Mouse (Mus musculus) induced T-regulatory cell, adult 2 months (primary cell): ENCODE data around the gene Spata3.

Experiments
- DNase-seq: peaks from one replicate; pipeline ENCODE4 v3.0.0-alpha.2; 2012; ENCODE audit warnings: low read depth

Spata3 gene

DNA sequence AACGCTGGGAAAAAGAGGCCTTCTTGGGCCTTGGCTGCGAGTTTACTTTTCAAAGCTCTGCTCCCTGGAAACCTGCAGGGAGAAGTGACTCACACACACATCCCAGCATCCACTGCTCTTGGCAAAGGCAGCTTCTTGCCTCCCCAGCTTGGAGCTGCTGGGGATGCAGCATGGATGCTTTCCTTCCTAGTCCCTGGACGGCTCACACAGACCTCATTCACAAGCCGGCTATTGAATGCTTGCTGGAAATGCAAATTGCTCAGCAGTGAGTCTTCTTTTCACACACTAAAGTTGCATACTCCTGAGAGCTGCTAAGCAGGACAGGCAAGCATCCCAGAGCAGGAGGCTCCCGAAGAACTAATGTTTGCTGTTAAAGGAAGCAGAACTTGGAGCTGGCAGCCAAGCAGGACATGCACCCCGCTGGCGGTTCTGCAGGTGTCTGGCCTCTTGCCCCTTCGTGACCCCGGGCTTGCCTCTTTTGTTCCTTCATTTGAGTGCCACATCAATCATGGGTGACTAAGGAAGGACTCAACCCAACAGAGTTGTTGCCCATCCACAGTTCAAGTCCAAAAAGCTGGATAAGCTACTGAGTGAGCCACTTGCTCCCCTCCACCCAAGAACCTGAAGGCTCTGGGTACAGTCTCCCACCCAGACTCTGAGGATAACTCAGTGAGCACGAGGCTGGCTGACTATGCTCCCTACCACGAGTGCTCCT, 15.8 kb downstream of the Spata3 start:
- no peak for DNase-seq

DNA sequence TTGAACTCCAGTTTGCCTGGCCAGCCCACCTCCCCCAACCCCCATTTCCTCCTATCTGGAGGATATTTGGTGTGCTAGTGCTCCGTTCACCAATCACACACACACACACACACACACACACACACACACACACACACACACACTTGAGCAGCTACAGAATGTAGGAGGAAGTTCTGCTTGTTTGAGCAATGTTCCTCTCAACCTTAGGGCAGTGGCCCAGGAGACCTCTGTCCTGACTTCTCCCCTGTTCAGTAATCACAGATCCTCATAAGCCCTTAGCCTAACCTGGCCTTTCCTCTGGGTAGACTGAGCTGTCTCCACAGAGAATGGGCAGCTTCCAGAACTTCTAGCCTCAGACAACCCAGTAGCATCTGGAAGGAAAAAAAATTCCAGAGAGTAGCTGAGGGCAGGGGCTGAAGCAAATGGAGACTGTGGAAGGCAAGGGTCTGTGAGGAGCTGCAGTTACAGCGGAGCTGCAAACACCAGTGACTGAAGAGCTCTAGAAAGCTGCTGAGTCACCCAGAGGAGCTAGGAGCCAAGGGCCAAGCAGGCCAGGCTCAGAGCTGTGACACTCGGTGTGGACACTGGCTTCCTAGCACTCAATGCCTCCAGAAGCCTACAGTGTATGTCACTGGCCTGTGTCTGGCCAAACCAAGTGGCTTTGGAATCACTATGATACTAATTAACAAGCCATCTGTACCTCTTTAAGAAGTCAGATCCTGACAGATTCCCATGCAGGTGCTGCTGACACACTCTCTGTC, 21.8 kb downstream of the Spata3 start:
- DNase-seq: no peak

DNA sequence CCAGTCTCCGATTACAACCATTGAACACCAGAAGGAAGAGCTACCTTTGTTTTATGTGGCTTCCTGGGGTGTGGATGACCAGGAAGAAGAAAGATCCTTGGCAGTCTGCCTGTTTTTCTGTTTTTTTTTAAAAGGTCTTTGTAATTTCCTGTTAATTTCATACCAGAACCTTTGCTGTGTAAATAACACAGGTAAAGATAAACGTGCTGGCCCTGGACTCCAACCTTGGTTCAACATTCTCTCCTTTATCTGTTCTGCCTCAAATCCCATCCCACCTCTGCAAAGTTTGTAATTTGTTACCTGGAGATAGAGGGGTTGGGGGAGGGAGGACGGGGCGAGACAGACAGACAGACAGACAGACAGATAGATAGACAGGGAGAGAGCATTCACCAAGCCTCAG, 23.5 kb downstream of the Spata3 start:
- DNase-seq: no peak

DNA sequence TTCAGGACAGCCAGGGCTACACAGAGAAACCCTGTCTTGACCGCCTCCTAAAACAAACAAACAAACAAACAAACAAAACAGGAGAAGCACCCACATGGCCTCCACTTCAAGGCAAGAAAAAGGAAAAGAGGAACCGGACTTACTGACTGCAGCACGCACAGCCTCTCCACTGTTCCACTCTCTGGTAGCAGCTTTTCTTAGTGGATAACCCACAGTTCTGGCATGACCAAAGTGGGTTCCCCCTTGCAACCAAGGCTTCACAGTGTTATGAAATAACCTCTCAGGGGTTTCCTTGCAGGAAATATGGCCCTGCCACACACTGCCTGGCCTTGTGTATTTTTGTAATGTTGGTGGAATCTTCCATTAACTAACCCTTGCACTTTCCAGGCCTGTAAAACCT, 24.2 kb downstream of the Spata3 start:
- no peak for DNase-seq

DNA sequence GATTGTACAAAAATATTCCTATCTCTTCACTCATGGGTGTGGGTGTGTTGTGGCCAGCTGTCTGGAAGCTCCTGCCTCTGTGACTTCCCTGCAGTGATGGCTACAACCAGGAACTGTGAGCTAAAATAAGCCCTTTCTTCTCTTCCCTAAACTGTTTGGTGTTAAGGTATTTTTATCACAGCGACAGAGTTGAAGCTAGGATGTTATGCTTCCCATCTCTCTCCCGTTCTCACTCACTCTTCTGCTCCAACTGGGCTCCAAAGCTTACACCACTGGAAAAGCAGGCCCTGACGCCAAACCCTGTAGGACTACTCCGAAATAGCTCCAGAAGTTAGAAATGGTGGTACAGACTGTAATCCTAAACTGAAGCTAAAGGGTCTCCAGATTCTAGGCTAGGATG, 28.4 kb downstream of the Spata3 start:
- DNase-seq: no peak

DNA sequence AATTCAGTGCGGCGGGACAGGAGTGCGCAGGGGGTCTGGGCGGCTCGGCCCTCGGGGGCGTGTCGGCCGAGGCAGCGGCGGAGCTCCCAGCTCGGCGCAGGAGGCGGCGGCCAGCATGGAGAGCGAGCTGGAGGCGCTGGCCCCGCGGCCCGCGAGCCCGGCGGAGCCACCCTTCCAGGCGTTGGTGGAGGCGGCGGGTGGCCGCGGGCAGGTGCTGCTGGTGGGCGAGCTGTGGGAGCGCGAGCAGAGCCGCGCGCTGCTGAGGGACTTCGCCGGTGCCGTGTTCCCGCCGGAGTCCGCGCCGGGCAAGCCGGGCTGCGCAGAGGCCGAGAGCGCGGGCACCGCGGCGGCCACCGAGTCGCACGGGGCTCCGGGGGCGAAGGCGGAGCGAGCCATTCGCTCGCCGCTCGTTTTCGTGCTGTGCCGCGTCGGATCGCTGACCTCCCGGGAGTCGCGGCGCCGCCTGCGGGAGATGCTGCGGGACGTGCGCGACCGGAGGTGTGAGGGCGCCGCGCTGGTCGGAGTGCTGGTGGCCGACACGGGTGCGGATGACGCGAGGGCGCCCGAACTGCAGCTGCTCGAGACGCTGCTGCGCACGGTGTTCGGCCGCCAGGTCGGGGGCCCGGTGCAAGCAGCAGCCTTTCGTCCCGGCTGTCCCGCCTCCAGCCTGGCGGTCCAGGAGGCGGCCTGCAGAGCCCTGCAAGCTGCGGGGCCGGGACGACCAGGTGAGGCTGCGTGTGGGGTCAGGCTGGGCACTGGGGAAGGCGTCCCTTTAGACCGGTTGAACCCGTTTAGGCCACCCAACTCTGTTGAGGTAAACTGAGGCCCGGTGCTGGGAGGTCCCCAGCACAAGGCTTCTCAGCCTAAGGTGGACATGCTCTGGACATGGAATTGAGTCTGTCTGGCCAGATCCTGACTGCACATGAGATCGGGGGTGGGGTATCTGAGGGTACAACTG, 29.5 kb downstream of the Spata3 start, which contains the start of gene 2810459M11Rik:
Gene 2810459M11Rik (plus strand): TSS at position 16 of the 958 bp plus-strand sequence.
- DNase-seq: peak; percentile 39

DNA sequence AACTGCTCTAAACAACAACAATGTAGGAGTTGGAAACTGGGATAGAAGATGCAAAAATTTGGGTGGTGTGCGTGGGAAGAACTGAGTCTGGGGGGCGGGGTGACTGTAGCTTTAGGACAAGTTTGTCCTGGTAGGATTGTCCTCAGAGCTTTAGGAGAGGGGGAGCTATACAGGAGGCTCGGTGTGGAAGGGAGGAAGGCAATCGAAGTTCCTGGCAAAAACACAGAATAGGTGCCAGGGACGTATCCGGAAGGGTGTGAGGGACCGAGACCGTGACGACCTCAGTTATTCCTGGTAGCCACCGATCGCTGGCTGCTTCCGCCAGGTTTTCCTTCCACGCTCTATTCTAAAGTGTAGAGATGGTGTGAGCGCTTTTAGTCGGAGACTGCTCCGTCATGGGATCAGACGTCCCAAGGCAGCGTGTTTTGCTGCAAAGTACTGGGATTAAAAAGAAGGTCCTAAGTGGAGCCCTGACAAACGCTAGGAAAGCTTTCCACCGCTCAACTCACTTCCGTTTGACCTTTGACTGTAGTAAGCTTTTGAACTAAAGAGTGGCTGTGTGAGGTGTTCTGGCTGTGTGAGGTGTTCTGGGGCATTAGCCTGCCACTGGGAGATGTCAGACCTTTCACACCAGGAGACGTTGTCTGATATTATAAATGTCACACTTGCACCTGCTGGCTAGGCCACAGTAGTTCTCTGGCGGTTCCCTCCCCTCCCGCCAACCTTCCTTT, 30.4 kb downstream of the Spata3 start:
- peak; percentile 27 for DNase-seq

DNA sequence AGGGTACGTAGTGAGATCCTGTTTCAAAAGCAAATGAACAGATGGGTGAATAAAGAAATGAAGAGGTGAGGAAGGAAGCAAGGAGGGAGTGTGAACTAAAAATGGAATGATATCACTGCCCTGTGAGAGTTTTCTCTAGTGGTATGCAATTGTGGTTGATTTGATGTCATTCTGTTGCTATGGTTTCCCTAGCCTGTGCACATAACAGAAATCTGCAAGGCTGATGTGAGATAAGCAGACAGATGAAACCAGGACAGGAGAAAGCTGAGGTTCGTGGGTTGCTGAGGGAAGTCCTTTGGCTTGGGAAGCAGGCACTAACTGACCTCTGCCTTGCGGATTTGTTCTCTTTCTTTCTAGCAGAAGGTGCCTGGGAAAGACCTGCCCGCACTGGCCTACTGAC, 31.6 kb downstream of the Spata3 start:
- peak; percentile 63 for DNase-seq

DNA sequence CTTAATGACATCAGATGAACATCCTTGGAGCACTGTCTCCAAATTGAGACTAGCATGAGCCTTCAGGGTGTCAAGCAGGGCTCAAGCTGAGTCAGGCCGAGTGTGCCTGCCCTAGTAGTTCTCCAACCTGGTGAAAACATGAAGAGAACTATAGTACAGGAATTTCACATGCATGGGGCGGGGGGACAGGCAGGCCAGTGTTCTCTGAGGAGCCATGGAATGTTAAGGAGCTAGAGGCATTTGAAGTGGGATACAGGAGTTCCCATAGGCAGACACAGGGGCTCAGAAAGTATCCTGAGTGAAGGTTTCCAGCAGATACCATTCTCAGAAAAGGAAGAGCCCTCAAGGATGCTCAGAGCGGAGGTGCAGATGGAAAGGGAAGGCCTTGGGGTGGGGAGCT, 32.1 kb downstream of the Spata3 start:
- DNase-seq: no peak

DNA sequence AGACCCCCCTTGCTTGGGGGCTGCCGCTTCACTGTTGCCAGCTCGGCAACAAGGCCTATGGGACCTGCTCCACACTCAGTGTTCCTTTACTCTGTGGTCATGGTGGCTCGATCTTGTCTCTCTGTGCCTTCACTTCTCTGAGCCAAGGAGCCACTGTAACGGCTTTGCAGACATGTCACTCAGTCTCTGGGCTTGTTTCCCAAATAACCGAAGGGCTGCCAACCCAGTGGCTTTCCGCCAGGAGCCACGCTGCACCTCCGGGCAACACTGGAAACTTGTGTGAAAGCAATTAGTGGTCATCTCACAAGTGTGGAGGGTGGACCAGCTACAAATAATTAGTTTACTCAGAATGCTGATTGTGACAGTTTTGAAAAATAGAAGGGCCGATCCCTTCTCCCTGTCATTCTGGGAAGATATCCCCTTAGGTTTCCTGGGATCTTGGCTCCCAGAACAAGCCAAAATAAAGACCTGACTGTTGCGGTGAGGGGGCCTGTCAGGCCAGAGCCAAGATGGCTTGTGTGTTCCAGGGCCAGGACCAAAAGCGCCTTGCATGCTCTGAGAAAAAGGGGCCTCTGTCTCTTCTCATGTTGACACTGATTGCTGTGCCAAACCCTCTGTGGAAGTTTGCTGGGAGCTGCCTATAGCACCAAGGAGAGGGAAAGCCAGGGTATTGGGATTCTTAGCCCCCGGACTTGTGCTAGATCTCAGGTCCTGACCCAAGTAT, 36.7 kb downstream of the Spata3 start:
- no peak for DNase-seq

DNA sequence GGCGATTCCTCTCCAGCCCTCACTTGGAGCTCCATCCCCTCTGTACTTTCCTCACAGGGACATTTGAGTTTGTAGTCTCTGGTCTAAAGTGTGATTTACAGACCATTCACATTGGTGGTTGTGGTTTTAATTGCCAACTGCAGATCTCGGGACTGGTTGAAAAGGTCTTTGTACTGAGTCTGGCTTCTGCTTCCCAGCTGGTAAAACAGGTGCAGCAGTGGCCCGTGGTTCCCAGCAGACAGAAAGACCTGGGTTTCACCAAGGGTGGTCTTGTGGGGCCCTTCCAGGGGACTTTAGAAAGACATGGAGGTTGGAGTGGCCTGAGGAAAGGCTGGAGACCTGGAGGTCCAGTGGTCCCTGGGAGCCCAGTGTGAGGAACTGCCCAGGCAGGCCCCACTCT, 38.3 kb downstream of the Spata3 start:
- no peak for DNase-seq

DNA sequence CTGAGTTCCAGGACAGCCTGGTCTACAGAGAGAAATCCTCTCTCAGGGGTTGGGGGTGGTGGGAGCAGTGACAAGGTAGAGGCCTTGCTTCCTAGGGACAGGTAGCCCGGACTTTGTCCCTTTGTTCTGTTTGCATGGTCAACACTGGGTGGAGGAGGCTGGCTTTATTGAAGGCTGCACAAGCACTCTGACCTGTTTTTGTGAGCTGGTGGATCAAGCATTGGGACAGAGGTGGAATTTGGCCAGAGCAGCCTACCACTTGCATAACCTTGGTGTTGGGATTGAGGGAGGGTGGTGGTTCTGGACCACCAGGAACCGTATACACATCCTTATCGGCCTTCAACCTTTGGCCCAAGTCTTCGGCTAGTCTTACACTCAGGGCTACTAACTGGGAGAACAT, 39.7 kb downstream of the Spata3 start:
- DNase-seq: no peak

DNA sequence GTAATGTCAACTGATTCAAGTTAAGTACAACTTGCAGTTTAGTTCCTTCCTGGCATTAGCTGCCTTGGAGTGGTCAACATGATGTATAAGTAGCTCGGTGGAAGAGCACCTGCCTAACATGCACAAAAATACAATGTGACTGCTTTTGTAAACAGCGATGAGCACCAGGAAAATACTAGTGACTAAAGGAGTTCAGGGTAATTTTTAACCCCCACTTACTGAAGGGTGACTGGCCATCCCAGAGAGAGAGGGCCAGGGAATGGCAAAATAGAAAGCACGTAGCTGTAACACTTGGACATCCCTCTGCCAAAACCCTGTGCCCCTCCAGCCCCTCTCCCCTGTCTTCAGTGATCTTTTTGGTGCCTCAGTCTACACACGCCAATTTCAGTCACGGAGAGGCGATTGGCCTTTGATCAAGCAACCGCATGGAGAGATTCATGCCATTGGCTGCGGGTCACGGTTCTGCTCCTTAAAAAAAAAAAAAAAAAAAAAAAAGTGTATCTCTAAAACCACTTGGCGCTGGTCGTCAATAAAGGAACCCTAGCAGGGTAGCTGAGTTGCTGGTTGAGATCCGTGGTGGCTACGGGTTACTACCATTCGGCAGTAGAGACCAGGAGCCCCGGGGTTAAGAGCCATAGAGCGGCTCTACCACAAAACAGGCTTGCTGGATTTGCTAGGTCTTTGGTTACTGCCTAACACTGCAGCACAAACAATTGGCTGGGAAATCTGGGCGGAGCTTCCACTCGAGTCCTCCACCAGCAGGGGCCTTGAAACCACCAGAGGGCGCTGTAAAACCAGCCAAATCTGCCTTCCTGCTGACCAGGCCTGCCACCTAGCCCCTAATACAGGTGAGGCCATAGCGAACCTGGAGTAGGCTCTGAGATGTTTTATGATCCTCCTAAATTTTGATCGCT, 42.5 kb downstream of the Spata3 start:
- peak; percentile 95 for DNase-seq

DNA sequence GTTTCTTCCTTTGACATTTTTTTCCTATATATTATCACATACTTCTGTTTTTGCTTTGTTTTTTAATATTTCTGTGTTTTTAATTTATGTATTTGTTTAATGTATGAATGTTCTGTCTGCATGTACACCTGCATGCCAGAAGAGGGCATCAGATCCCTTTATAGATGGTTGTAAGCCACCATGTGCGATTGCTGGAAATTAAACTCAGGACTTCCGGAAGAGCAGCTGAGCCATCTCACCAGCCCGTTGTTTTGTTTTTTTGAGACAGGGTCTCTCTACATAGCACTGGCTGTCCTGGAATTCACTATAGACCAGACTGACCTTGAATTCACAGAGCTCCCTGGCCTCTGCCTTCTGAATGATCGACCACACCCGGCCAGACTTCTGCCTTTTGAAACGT, 45.9 kb downstream of the Spata3 start:
- peak; percentile 37 for DNase-seq

DNA sequence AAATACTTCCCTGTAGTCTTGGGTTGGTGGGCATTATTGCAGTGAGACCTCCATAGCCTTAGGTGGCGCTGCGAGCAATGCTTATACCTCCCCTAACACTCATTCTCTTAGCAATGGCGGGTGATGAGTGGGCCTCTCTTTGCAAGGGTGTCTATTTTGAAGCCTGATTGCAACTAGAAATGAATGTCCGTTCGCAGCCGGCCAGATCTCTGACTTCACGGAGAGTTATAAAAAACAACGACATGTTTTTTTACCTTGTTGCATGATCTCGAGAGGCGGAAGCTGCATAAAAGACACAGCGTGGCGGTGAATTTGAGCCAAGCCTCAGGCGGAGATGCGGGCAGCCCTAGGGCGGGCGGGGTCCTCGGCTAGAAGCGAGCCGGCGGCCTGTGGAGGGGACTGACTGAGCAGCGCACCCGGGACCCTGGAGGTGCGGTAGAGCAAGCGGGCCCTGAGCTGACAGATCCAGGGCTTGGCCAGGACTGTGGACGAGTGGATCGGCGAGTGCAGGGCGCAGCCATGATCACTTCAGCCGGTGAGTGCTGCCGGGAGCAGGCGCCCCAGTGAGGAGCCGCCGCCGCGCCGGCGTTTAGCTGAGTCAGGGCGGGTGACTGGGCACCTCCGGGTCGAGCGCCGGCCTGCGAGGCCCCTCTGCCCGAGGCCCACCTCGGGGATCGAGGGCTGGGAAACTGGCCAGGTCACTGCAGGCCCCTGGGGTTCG, 47.8 kb downstream of the Spata3 start, which contains the start of gene Psmd1:
Gene Psmd1 (plus strand): TSS at position 117 of the 721 bp plus-strand sequence.
- DNase-seq: peak; percentile 99

DNA sequence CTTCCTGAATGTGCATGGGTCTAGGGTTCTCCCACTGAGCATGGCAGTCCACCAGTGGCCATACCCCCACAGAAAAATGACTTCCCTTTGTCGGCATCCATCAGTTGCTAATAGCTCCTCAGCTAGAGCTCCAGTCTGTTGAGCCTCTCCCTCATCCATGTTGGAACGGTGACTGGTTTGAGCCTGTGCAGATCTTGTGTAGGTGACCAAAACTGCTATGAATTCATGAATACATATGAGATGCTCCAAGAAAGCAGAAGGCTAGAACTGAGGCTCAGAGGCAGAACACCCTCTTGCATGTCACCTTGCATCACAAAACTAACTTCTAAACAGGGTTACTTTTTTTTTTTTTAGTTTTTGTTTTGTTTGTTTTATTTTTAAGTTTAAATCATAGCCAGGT, 59.9 kb downstream of the Spata3 start:
- no peak for DNase-seq
